In genomic region chr4:155803340-155804041, GRCm38 (mm10) we compare ENCODE assay signal across 8 mouse cellular contexts. TPM values are rescaled to one million over a fixed set of nuclear protein-coding genes. Genes with fewer than 3 reads are reported as not detected.
DNase-seq lines count a peak whose midpoint lies in the region; ATAC-seq lines count a peak whose summit lies in the region.

No protein-coding gene starts in this region.

- H3K27me3 ChIP-seq in intestine, embryonic 14.5 days (replicated peaks; ENCODE audit: control insufficient read depth, insufficient read depth, low read length), result no peaks in the 10 kb centered on the region

- WGBS in intestine, embryonic 14.5 days, result under 1% methylated on average over 58 of the region's 58 CpGs

- H3K4me1 ChIP-seq in intestine, embryonic 14.5 days (replicated peaks; ENCODE audit: control insufficient read depth, insufficient read depth, low read length), result peaks cover 8% of the 10 kb centered on the region; the same call in 1 of the 2 replicates

- H3K4me2 ChIP-seq in intestine, embryonic 14.5 days (ENCODE audit: low read length), result peak overlapping the region; percentile 82

- peak; percentile 94 for DNase-seq in adipocyte (ENCODE audit: low spot score)
- DNase-seq in embryo, embryonic 10 days (ENCODE audit: low spot score), result peak; percentile 95
- DNase-seq in gastrocnemius, postnatal 14 days, result peak; percentile 97
- DNase-seq in intestine, embryonic 14.5 days (ENCODE audit: low spot score), result peak; percentile 99
- peak; percentile 95 to 98 for DNase-seq in left cerebral cortex, postnatal 14 days (ENCODE audit: low spot score in 2 of 2)
- DNase-seq in mesoderm, embryonic 11.5 days (ENCODE audit: low read depth, low spot score), result peak; percentile 97
- peak; percentile 89 for DNase-seq in right cerebral cortex, postnatal 36 days (ENCODE audit: low spot score in 2 of 2)
- peak; percentile 92 for DNase-seq in yolk sac, embryonic 10.5 days (ENCODE audit: low spot score)

- peak; percentile 98 for ATAC-seq in intestine, embryonic 14.5 days (replicated peaks; ENCODE audit: low FRiP score, low TSS enrichment, low read depth)

- peak overlapping the region; percentile 99 for H3K4me3 ChIP-seq in intestine, embryonic 14.5 days (ENCODE audit: low read depth, low read length)

- H3K27ac ChIP-seq in intestine, embryonic 14.5 days (ENCODE audit: low read depth), result peak overlapping the region; percentile 64

- peaks cover 31% of the 10 kb centered on the region for H3K36me3 ChIP-seq in intestine, embryonic 14.5 days (ENCODE audit: control insufficient read depth, insufficient read depth, low read length)

- peak overlapping the region; percentile 84 for H3K9ac ChIP-seq in intestine, embryonic 14.5 days (ENCODE audit: low read length)

- no peaks in the 10 kb centered on the region for H3K9me3 ChIP-seq in intestine, embryonic 14.5 days (ENCODE audit: control insufficient read depth, low read length)

- intact Hi-C loops in gastrocnemius, postnatal 14 days (cut with DNase I; ENCODE audit: low total_unique reads), result no loop called here
- intact Hi-C loops in left cerebral cortex, postnatal 14 days (cut with DNase I), result no loop called here

RNA-seq across cellular contexts. Expression of gene Mrpl20, which starts 0.8 kb away (rescaled TPM):
- 10 to 100 TPM; 45.4 to 48.3 TPM for total RNA-seq in gastrocnemius, postnatal 14 days (2021)
- 237 and 246 TPM in 2 replicates for polyA plus RNA-seq in intestine, embryonic 14.5 days (2014; fragmentation: Nextera tagmentation; extraction: Ambion mirVana)
- total RNA-seq in left cerebral cortex, postnatal 14 days (2021), result 100 to 1,000 TPM; 104 to 112 TPM

RNA-seq across cellular contexts. Expression of gene Ccnl2, which starts 8.8 kb away (rescaled TPM):
- 10 to 100 TPM; 20.6 to 29.0 TPM for total RNA-seq in gastrocnemius, postnatal 14 days (2021)
- 161 and 192 TPM in 2 replicates for polyA plus RNA-seq in intestine, embryonic 14.5 days (2014; fragmentation: Nextera tagmentation; extraction: Ambion mirVana)
- 10 to 100 TPM; 69.5 to 73.5 TPM for total RNA-seq in left cerebral cortex, postnatal 14 days (2021)

RNA-seq across cellular contexts. Expression of gene Ankrd65, which starts 13.3 kb away (rescaled TPM):
- total RNA-seq in gastrocnemius, postnatal 14 days (2021), result not detected
- not detected in 2 replicates for polyA plus RNA-seq in intestine, embryonic 14.5 days (2014; fragmentation: Nextera tagmentation; extraction: Ambion mirVana)
- total RNA-seq in left cerebral cortex, postnatal 14 days (2021), result under 1 TPM in 1 of 2 experiments, not detected in 1; 0.31 TPM

RNA-seq across cellular contexts. Expression of gene Tmem88b, which starts 17.8 kb away (rescaled TPM):
- 1 to 10 TPM; 1.3 to 1.4 TPM for total RNA-seq in gastrocnemius, postnatal 14 days (2021)
- 0.55 and 0.69 TPM in 2 replicates for polyA plus RNA-seq in intestine, embryonic 14.5 days (2014; fragmentation: Nextera tagmentation; extraction: Ambion mirVana)
- 10 to 100 TPM in 1 of 2 experiments, 1 to 10 TPM in 1; 8.7 to 11.6 TPM for total RNA-seq in left cerebral cortex, postnatal 14 days (2021)

RNA-seq across cellular contexts. Expression of gene Aurkaip1, which starts 27.6 kb away (rescaled TPM):
- total RNA-seq in gastrocnemius, postnatal 14 days (2021), result 10 to 100 TPM; 78.8 to 80.8 TPM
- 133 and 151 TPM in 2 replicates for polyA plus RNA-seq in intestine, embryonic 14.5 days (2014; fragmentation: Nextera tagmentation; extraction: Ambion mirVana)
- 10 to 100 TPM; 83.3 to 84.1 TPM for total RNA-seq in left cerebral cortex, postnatal 14 days (2021)

Comparison
In these comparisons a context has a peak if more than half of its experiments do, and no peak if none do; other contexts are left out.
1. Peak in every context shown above with its lines: DNase-seq, ATAC-seq, H3K4me3 ChIP-seq and H3K27ac ChIP-seq.